Mouse (Mus musculus): ENCODE measurements around the gene Bco2.

GRCm38 (mm10) chr9:50540170-50540569 is 14.8 kb downstream of the Bco2 start:
- TF ChIP-seq CTCF (IDR thresholded peaks at IDR 0.05; ENCODE audit: low read depth) (no peak), EP300 (IDR thresholded peaks at IDR 0.05; ENCODE audit: low read depth) (no peak)

All from liver, embryonic 14.5 days (tissue).